Mouse (Mus musculus) liver, embryonic 14.5 days (tissue): ENCODE data around the gene Gpr157.

ENCODE experiments used
- CTCF ChIP-seq: IDR thresholded peaks from 2 replicates; pipeline ENCODE4 v1.5.1; 2016; ENCODE audit warnings: antibody characterized with exemption, low read depth, control low read depth
- EP300 ChIP-seq: IDR thresholded peaks from 2 replicates; pipeline ENCODE4 v1.6.1; 2016; ENCODE audit warnings: antibody characterized with exemption, low read depth

DNA sequence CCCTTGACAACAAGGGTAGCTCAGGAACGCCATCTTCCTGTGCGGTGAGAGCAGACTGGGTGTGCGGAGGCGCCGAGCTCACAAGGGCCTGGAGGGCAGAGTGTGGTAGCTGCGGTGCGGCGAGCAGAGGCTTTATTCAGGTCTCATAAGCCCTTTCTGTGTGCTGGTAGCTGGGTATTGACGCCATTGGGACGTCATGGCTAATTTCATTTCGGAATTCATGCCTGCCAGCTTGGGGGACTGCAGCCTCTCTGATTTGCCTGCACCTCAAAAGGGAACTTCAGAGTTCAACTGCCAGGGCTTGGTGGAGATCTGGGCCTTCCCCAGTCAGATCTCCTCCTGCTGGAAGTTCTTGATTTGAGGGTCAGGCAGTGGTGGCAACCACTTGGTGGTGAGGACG, 29.4 kb upstream of the Gpr157 start:
- TF ChIP-seq EP300, result no peak
- TF ChIP-seq CTCF, result no peak
